Mouse (Mus musculus) right cerebral cortex, postnatal 36 days (tissue): ENCODE data around the gene Hydin.
"Not testable (repeated sequence)": the region's sequence is repeated elsewhere in the genome, so short reads cannot be mapped to it uniquely, and the experiment has no call there.

ENCODE experiments used
- DNase-seq, 2 experiments: peaks; one replicate each; pipeline ENCODE4 v3.0.0; 2022; ENCODE audit warnings: low spot score in 2 of 2, mixed read lengths in 1 of 2

Hydin gene

DNA sequence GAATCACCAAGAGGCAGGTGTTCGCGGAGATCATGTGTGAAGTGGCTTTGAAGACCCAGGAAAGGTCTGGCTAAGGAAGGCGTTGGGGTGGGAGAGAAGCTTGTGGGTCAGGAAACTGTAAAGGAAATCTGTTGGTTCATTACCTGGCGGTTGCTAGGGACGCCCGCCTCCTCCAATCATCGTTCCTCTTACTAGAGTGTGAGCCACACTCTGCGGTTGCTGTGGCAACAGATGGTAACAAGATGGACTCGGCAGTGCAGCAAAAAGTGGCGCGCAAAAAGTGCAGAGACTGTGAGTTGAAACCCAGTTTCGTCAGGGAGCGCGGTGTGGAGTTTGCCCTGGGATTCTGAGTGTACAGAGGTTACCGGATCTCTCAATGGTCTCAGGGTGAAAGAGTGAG is at the start of gene Hydin:
TSS of gene Hydin (plus strand) at position 237 of the 400 bp plus-strand sequence.
- DNase-seq, result peak; percentile 76 to 82

DNA sequence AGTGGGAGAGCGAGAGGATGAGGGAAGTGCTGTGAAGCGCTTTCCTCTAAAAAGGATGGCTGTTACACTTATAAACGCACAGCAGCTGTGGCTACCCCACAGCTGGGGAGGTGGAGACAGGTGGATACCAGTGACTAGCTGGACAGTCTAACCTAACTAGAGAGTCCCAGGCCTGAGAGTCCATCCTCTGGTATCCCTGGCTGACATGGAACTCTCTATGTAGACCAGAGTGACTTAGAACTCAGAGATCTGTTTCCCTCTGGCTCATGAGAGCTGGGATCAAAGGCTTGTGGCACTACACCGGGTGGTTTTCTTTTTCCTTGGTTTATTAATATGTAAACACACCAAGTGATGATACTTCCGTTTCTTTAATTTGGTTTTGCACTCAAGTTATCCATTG is 49.6 kb upstream of the Hydin start:
- peak in 1 of 2 experiments; percentile 10 for DNase-seq

DNA sequence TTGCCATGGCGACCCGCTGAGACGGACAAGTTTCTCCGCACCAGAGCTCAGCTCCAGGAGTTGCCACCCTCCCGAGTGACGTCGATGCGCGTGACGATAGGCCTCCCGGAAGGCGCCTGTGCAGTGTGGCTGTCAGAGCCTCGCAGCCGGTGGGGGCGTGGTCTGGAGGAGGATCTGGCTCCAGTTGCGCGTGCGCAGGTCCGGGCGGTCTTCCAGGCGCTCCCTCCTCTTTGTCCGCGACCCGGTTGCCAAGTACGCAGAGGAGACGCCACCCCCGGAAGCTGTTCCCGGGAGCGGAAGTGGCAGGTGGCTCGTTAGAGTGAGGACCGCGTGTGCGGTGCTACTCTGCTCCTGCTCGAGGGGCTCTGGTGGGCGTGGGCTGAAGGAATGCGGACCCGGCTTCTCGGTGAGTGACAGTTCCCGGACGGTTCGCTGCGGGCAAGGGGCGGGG is 49.1 kb upstream of the Hydin start:
- peak; percentile 100 for DNase-seq

DNA sequence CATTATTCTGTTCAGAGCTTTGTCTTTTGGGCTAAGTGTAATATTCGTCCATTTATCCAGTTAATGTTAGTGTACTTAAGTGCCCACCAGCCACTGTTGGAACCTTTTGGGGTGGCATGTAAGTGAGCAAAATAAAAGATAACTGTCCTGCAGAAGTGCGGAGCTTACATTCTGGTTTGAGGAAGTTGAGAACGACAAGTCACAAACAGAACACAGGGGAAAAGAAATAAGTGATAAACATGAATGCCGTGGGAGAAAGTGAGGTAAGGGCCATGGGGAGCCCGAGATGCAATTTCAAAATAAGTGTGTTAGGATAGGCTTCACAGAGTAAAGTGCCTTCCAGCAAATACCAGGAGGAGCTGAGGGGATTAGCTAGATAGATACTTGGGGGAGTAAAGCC is 48.3 kb upstream of the Hydin start:
- DNase-seq, result no peak

DNA sequence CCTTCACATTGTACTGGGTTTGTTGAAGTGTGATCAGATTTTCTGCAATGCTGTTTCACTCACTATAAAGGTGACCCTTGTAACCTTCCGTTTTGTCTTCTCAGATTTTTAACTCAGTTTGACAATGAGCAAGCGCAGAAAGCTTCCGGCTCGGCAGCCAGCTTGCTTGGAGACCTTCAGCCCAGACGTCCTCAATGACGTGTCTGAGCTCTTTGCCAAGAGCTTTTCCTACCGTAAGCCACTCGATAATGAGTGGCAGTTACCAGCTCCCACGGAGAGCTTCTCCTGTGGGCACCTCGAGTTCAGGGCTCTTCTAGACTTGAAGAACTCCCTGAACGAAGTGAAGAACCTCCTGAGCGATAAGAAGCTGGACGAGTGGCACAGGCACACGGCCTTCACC is 45.8 kb upstream of the Hydin start:
- no peak for DNase-seq

DNA sequence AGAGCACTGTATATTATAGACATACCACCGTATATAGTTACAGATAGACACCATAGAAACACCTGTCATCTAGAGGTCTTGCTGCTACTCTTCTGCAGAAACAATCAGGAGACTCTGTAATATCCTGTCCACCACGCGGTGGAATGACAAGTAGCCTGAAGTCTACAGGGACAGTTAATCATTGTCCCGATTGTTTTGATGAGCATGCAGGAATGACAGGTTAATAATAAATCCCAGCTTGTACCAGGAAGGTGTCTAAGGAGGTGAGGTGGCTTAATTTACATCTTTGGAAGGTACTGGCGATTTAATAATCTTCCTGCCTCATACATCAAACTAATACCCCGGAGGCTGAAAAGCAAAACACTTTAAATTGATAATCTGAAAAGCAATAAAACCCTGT is 36.0 kb upstream of the Hydin start:
- DNase-seq, result no peak

DNA sequence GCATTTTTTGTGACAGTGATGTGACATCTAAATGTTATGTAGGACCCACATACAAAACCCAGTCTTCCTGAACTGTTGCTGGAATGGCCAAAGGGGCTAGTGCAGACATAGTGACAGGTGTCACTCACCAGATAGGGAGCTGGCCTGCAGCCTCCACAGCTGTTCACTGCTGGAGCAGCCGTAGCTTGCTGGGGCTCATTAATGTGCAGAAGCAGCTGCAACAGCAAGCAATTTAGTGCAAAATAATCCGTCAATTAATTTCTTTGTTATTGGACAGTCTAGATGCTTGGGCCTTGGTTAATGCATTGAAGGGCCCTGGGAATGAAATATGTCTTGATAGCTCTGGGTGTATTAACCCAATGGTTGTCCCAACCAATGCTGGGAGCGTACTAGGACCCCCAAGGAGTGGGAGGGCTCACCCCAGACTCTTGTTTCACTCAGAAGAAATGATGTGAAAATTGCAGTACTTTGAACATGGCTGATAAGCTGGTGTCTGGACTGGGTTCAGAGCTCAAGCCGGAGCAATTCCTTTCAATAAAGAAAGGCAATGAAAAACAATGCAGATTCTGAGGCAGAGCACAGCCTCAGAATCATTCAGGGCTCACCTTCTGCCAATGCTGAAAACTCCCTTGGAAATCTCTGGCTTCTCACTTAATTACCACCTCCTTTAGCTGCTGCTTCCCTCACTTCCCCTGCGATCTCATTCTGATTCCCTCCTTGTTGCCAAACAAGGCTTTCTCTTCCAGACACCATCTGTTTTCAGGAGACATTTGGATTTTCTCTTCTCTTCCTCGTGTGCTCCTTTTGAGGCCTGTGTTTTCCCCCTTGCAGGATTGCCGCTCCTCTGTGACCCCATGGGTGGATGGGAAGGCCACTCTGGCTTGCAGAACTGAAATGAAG is 24.2 kb upstream of the Hydin start:
- no peak for DNase-seq

DNA sequence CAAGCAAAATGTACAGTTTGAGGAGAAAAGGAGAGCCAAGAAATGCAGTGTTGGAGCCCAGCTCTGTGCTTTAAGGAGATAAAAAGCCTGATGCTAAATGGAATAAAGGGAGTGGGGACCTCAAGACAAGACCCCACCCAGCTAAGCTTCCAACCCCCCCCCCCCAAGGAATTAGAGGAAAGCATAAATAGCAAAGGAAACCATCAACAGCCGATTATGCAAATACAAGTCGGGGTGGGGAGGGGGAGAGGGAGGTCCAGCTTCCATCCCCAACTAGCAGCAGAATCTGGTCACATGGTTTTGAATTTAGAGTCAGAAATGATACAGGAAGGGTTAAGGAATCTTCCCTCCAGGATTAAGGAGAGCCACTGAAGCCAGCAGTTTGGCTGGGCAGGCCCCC is 22.2 kb upstream of the Hydin start:
- DNase-seq, result no peak

DNA sequence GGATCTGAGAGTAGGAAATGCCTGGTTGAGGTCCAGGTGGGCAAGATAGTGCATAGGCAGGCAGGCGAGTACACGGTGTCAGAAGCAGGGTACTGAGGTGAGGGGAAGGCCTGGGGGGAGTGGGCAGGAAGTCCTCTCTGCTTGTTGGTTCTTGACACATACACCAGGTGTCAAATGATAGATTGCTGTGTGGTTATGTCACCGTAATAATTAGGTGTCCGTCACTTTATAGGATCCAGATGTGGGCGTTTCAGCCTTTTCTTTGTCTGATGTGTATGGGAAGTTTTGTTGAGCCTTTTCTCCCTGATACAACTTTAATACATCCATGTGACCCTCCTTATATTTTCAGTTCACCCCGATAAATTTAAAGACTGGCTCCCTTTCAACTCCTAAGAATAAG is 19.5 kb upstream of the Hydin start:
- DNase-seq, result no peak

DNA sequence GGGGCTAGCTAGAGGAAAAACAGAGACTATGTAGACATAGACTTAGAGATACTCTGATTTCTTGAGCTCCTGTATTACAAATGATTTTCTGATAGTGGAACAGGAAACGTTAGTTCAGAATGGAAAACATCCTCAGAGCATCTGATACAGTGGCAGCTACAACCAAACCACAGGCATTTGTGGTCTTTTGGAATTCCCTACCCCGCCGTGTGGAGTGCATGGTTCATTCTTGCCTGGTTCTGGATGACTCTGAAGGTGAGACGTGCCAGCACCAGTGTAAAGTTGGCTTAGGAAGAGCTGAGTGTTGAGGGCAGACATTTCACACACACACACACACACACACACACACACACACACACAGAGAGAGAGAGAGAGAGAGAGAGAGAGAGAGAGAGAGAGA is 12.8 kb upstream of the Hydin start:
- no peak for DNase-seq

DNA sequence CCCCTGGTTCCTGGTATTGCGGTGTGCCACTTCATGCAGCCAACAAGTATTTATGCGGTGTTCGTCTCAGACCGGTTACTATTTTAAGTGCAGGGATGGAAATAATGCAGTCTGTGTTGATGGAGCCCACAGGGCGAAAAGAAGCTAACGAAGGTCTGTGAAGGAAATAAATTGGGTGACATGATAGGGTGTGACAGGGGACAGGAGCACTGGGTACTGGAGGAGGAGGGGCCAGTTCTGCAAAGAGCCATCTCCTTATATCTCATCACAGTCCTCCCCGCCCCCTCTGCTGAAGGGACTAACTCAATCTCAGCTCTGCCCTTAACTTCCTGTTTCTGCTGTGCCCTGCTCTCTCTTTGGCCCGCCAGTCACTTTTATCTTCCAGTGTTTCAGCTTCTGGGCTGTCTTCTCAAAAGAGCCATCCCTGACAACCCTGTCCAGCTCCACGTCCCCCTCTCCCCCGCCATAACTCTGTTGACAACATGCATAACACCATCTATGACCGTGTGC is 926 bp upstream of the Hydin start:
- no peak for DNase-seq

DNA sequence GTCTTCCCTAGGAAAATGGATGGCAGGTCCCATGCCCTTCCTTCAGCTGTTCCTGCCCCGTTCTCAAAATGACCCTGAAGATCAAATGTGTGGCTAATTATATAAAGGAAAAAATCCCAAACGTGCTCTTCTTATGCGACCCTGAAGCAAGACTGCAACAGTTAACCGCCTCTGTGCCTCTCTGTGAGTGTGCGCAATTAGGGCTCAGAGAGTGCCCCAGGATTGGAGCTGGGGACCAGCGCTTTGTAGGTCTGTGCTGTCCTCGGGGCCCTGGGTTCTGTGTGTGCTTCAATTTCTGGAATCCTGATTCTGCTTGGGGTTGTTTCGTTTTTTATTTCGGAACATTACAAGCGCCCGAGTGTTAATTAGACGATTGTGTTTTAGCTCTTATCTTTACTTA is 491 bp downstream of the Hydin start:
- DNase-seq, result no peak

DNA sequence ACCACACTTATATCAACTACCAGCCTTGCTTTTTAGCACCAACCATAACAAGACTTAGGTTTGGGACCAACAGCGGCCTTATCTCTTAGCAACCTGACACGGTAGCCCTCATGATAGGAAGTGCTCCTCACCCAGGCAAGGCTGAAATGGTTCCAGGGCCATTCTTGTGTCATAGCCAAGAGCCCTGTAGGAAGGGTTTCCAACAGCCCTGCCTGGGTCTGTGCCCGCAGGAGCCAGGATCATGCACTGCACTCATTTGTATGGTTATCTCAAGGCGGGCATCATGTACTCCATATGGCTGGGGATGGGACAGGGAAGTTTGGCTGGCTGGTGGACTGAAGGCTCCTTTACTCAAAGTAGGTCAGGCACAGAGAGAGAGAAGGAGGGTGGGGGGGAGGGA is 3.9 kb downstream of the Hydin start:
- no peak for DNase-seq

DNA sequence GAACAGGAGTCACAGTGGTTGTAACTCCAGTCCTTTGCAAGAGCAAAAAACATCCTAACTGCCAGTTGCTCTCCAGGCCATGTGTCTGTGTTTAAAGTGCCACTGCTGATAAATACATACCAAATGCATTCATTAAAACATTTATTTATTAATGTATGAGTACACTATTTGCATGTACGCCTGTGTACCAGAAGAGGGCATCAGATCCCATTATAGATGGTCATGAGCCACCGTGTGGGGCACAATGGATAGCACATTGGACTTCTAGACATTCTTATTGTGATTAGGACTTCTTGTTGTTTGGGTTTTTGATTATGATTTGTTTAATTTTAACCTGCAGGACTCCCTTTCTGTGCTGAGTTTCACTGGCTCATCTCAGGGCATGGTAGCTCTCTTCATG is 6.6 kb downstream of the Hydin start:
- no peak for DNase-seq

DNA sequence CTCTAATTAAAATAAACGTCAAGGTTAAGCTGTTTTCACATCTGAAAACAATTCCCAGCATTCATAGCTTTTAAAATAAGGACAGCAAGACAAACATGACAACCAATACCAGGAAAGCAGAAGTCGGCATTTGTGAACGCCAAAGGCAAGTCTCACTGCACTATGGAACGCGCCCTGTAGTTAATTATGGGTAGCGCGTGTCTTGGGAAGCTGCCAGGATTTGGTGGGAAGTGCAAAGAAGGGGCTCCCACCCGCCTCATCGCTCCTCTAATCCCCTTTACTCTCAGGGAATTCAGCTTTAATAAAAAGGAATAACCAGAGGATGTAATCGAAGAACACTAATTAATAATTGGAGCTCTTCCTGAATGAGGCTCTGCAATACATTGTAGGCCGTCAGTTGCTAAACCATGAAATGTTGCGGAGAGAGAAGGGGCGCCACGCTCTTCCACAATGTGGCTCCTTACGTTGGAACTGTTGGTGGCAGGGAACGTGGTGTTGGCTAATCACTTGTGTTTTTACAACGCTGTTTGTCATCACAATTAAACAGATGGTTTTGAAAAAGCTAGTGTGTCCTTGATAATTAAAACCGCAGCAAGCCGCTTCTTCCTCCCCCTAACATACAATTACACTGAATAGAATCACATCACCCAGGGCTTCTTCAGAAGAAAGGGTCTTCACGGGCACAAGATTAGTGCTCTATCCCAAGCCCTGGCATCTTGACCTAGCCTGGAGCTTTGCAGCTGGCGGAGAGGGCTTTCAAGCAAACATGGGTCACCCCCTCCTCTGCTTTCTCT is 8.9 kb downstream of the Hydin start:
- no peak for DNase-seq

DNA sequence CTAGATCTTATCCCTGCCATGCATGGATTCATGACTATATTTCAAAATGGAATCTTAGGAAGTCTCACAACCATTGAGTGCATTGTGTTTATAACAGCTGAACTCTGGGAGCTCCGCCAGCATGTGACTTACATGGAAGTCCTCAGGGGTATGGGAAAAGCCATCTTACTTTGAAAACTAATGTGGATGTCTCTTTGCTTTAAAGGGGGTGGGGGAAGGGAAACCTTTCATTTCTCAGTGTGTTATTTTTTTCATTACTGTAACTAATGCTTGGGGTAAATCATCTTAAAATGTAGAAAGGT is 9.4 kb downstream of the Hydin start:
- DNase-seq, result no peak

DNA sequence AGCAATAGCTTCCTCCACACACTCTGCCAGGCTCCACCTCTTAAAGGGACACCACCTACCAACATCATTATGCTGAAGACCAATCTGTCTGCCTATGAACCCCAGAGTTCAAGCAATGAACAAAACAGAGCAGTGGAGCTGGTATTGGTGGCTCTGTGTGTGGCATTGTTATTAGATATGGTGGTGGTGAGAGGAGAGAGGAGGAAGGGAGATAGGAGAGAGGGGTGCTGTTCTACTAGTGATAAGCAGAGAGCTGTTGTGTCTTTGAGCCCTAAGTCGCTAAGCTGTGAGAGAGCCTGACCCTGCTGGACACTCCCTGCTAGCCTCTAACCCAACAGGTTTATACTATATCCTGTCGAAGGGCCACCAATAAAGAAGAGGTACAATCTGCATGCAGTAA is 45.9 kb downstream of the Hydin start:
- no peak for DNase-seq

DNA sequence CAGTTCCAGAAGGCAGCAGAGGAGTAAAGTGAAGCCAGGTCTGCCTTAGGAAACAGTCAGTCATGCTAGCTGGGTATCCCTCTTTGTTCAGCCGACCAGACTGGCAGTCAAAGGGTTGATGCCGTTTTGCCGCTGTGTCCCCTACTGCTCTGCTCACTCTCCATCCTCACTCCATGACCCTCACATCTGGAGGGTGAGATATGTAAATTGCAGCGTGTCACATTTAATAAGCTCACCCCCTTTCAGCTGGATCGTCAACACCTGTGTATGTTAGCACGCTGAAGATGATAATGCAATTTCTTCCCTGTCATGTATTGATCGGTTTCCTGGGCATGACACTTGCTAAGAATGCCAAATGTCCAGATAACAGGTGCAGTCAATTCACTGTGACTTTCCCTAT is 49.0 kb downstream of the Hydin start:
- DNase-seq, result no peak

DNA sequence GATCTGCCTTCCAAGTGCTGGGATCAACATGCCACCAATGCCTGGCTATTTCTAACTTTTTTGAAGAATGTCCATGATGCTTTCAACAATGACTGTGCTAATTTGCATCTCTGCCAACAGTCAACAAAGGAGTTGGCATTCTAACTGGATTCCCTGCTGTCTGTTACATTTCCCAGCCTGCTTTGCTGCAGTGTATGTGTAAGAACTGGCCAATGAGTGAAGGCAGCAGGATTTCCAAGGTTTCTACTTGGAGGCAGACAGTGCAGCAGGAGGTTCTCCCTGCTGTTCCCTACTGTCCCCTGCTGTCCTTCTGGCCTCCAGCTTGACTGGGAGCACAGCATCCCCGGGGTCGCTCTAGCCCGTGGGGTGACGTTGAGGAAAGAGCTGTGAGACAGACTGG is 52.8 kb downstream of the Hydin start:
- DNase-seq, result no peak

DNA sequence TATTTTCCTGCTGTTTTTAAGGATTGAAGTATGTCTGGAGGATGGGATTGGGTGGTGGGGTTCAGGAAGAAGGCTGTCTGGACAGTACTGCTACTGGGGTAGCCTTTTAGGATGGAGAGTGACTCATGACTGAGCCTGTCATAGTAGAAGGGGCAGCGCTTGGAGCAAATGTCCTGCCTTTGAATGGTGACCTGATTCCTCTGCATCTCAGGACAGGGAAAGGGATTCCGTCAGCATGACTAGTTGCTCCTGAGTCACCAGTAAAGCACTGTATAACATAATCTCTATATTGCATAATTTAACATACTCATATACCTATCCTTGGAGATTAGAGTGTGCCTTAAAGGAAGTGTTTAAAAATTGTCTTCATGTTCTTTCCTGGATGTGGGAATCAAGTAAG is 54.7 kb downstream of the Hydin start:
- no peak for DNase-seq

DNA sequence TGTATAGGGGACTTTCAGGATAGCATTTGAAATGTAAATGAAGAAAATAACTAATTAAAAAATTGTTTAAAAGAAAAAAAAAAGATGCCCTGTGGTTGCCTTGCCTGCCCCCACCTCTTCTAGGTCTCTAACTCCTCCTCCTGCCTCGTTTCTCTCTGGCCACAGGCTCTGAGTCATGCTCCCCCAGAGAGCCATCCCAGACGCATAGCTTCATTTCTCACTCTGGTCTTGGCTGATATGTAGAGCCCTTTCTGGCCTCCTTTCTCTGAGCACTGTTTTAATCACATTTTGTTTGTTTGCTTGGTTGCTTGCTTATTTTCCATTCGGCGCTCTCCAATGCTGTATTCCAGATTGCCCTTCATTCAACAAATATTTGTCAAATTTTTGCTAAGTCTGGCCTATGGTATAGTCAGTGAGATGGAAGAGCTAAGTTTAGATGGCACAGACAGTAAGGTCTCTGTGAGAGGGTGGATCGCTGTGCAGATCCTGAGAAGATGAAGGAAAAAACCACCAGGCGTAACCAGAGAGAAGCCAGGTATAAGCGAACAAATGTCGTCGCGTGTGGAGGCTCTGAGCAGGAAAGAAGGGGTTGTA is 57.3 kb downstream of the Hydin start:
- no peak for DNase-seq

DNA sequence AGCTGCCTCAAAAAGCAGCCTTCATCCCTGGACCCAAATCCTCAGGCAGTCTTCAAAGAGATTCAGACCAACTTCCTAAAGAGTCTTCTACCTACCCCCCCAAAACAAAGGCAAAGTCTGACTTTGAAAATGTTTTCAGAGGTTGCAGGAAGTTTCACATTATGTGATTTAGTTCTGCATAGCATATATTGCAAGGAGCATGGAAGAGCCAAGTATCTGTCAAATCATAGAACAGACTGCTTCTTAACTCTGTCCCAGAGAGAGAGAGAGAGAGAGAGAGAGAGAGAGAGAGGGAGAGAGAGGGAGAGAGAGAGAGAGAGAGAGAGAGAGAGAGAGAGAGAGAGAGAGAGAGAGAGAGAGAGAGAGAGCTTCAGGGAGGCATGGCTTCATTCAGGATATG is 60.3 kb downstream of the Hydin start:
- DNase-seq, result not testable (repeated sequence)

DNA sequence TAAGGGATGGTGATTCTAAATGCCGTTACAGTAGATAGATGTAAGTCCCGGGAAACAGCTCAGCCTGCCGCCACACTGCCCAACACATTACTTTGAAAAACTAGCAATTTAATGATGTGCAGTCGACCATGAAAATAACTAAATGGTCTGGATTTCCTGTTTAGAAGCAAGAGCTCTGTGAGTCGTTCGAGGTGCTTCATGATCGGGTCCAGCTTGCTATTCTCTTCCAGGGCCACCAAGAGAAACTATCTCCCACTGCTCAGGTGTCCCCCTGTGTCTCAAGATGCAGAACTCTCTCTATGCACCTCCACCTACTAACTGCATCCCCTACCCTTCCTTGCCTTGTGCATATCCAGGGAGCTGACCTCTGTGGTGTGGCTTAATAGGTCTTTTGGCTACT is 66.6 kb downstream of the Hydin start:
- no peak for DNase-seq
